In genomic region chr19:49299351-49300271, GRCm38 (mm10) we compare ENCODE assay signal across 8 mouse cellular contexts.
DNase-seq lines count a peak whose midpoint lies in the region; ATAC-seq and TF ChIP-seq lines count a peak whose summit lies in the region.

No protein-coding gene starts in this region.

- no peak overlapping the region for H3K27ac ChIP-seq in heart, embryonic 13.5 days (replicated peaks)

- WGBS in heart, embryonic 13.5 days = 39% methylated on average over 10 of the region's 10 CpGs

- no peak for ATAC-seq in heart, embryonic 13.5 days (ENCODE audit: extremely low read depth, insufficient number of reproducible peaks, low FRiP score, low TSS enrichment)

- no peak for TF ChIP-seq CTCF in brain, embryonic 14.5 days (IDR thresholded peaks at IDR 0.05; ENCODE audit: borderline replicate concordance, extremely low read depth, insufficient read depth, insufficient read length)

- H3K36me3 ChIP-seq in heart, embryonic 13.5 days = no peaks in the 10 kb centered on the region

- H3K4me1 ChIP-seq in heart, embryonic 13.5 days = 0 out of 2 replicates have a peak, but pooled peaks cover 7% of the 10 kb centered on the region

- no peak overlapping the region for H3K9ac ChIP-seq in heart, embryonic 13.5 days

- no peak overlapping the region for H3K4me3 ChIP-seq in heart, embryonic 13.5 days

- no peaks in the 10 kb centered on the region for H3K9me3 ChIP-seq in heart, embryonic 13.5 days

- H3K4me2 ChIP-seq in heart, embryonic 13.5 days = peak overlapping the region; percentile 26

- no peaks in the 10 kb centered on the region for H3K27me3 ChIP-seq in heart, embryonic 13.5 days (replicated peaks)

- intact Hi-C loops in heart, postnatal 25 days (cut with DNase I) = no loop called here
- intact Hi-C loops in heart, postnatal 36 days (cut with DNase I) = no loop called here

- no peak for DNase-seq in heart, postnatal 25 days (ENCODE audit: low spot score)
- peak; percentile 96 for DNase-seq in brain, embryonic 14.5 days (ENCODE audit: low read depth)
- DNase-seq in heart, postnatal 36 days = peak; percentile 13 to 14
- peak; percentile 1 for DNase-seq in lung, postnatal 25 days (ENCODE audit: low spot score)
- DNase-seq in thymus, postnatal 14 days = no peak
- DNase-seq in thymus, postnatal 4 days = no peak
- no peak for DNase-seq in ovary, postnatal 10 days (ENCODE audit: low spot score)

- no peak for TF ChIP-seq POLR2A in brain, embryonic 14.5 days (IDR thresholded peaks at IDR 0.05; ENCODE audit: borderline replicate concordance, extremely low read depth, insufficient read depth, insufficient read length, poor library complexity, severe bottlenecking)

Comparison
In these comparisons a context has a peak if more than half of its experiments do, and no peak if none do; other contexts are left out.
1. DNase-seq: peak in brain, embryonic 14.5 days (single experiment), heart, postnatal 36 days (2 of 2) and lung, postnatal 25 days (single experiment); none in heart, postnatal 25 days (single experiment), thymus, postnatal 14 days (single experiment), thymus, postnatal 4 days (single experiment) and ovary, postnatal 10 days (single experiment).